Mouse (Mus musculus) hindbrain, postnatal 0 days (tissue): ENCODE measurements around the gene Slc25a5. TPM values are rescaled to one million over a fixed set of nuclear protein-coding genes. Genes with fewer than 3 reads are reported as not detected.

ENCODE experiments used
- ATAC-seq: fragments of 200-750 bp; cut with Nextera tagmentation; 2 replicates; pipeline ENCODE4 v1.8.0; 2017; ENCODE audit warnings: mild to moderate bottlenecking, moderate TSS enrichment, moderate library complexity
- DNase-seq: peaks from one replicate; pipeline ENCODE4 v3.0.0-alpha.2; 2015; ENCODE audit warnings: low spot score
- H3K27ac ChIP-seq: fragments of 300-500 bp; sonication (generic); 2 replicates; pipeline ENCODE4 v1.5.1; 2014; ENCODE audit warnings: mild to moderate bottlenecking
- H3K27me3 ChIP-seq: fragments of 300-500 bp; sonication (generic); 2 replicates; pipeline ENCODE4 v1.6.1; 2014; ENCODE audit warnings: low read length, mixed read lengths; ENCODE audit not compliant: insufficient read depth
- H3K36me3 ChIP-seq: fragments of 300-500 bp; sonication (generic); 2 replicates; pipeline ENCODE4 v1.6.1; 2014; ENCODE audit warnings: low read length, mixed read lengths; ENCODE audit not compliant: insufficient read depth
- H3K4me1 ChIP-seq: fragments of 300-500 bp; sonication (generic); 2 replicates; pipeline ENCODE4 v1.6.1; 2014; ENCODE audit warnings: antibody characterized with exemption, low read length, mixed read lengths; ENCODE audit not compliant: insufficient read depth
- H3K4me2 ChIP-seq: fragments of 300-500 bp; sonication (generic); 2 replicates; pipeline ENCODE4 v1.6.1; 2014; ENCODE audit warnings: low read depth, mild to moderate bottlenecking, low read length, moderate library complexity, mixed read lengths
- H3K4me3 ChIP-seq: fragments of 300-500 bp; sonication (generic); 2 replicates; pipeline ENCODE4 v1.5.1; 2014; ENCODE audit warnings: low read length
- H3K9ac ChIP-seq: fragments of 300-500 bp; sonication (generic); replicated peaks from 2 replicates; pipeline ENCODE4 v1.6.1; 2014; ENCODE audit warnings: mild to moderate bottlenecking, low read length, moderate library complexity, mixed read lengths
- H3K9me3 ChIP-seq: fragments of 300-500 bp; sonication (generic); 2 replicates; pipeline ENCODE4 v1.6.1; 2016; ENCODE audit warnings: low read length, mixed read lengths
- CTCF ChIP-seq: IDR thresholded peaks from 2 replicates; pipeline ENCODE4 v1.5.1; 2016; ENCODE audit warnings: antibody characterized with exemption, control low read depth, low read depth
- WGBS: fragments of 180-500 bp; shearing (Covaris S2); extraction: QIAGEN DNeasy Blood & Tissue Kit; methylation state at CpG from one replicate; pipeline ENCODE4 v1.1.7; 2014; 5-methylcytosine and 5-hydroxymethylcytosine counted together
- polyA plus RNA-seq: library from polyadenylated mRNA; unstranded; fragments of >200 nt; fragmentation: Nextera tagmentation; extraction: Ambion mirVana; gene quantifications from 2 replicates; pipeline ENCODE4 v1.2.1, GENCODE M21; 2015
- total RNA-seq: library from RNA; depleted of rRNA; stranded (reverse); fragments of >200 nt; gene quantifications from 2 replicates; pipeline ENCODE4 v1.2.3, GENCODE M21; 2014

Slc25a5 gene
- total and polyA plus RNA-seq, 2 experiments from 2014 or later, result 546 to 693 TPM

- Histone ChIP-seq H3K9ac (no peak overlapping the region), H3K9me3 (no peaks in the 10 kb centered on the region), H3K36me3 (no peaks in the 10 kb centered on the region), H3K4me1 (no peaks in the 10 kb centered on the region), H3K27me3 (no peaks in the 10 kb centered on the region), H3K4me3 (no peak overlapping the region), H3K27ac (no peak overlapping the region), H3K4me2 (no peak overlapping the region)
- ATAC-seq (no peak), DNase-seq (peak; percentile 61)
- peak; percentile 73 for TF ChIP-seq CTCF
- 43% methylated on average over 5 of the region's 5 CpGs for WGBS
These were observed 15.9 kb downstream of the Slc25a5 start for GRCm38 (mm10) chrX:36811377-36811776.

- Histone ChIP-seq H3K27me3 (no peaks in the 10 kb centered on the region), H3K4me2 (no peak overlapping the region), H3K27ac (no peak overlapping the region), H3K4me1 (no peaks in the 10 kb centered on the region), H3K36me3 (no peaks in the 10 kb centered on the region), H3K4me3 (no peak overlapping the region), H3K9ac (no peak overlapping the region), H3K9me3 (no peaks in the 10 kb centered on the region)
- 64% methylated on average over 8 of the region's 8 CpGs for WGBS
- no peak for DNase-seq
- no peak for TF ChIP-seq CTCF
- no peak for ATAC-seq
These were observed 18.8 kb downstream of the Slc25a5 start for GRCm38 (mm10) chrX:36814161-36814836.

- H3K36me3 ChIP-seq, result no peaks in the 10 kb centered on the region
- ATAC-seq, result no peak
- no peak for DNase-seq
- H3K9me3 ChIP-seq, result no peaks in the 10 kb centered on the region
- TF ChIP-seq CTCF, result no peak
- H3K9ac ChIP-seq, result no peak overlapping the region
- H3K4me3 ChIP-seq, result no peak overlapping the region
- H3K27me3 ChIP-seq, result no peaks in the 10 kb centered on the region
- H3K4me1 ChIP-seq, result no peaks in the 10 kb centered on the region
- H3K27ac ChIP-seq, result no peak overlapping the region
- H3K4me2 ChIP-seq, result no peak overlapping the region
- WGBS, result 82% methylated on average over 4 of the region's 4 CpGs
These were observed 19.6 kb downstream of the Slc25a5 start for GRCm38 (mm10) chrX:36815022-36815421.

- WGBS, result 72% methylated on average over 3 of the region's 4 CpGs
- ATAC-seq, result no peak
- Histone ChIP-seq H3K9ac (no peak overlapping the region), H3K27me3 (no peaks in the 10 kb centered on the region), H3K36me3 (no peaks in the 10 kb centered on the region), H3K4me3 (no peak overlapping the region), H3K4me2 (no peak overlapping the region), H3K27ac (no peak overlapping the region), H3K9me3 (no peaks in the 10 kb centered on the region), H3K4me1 (no peaks in the 10 kb centered on the region)
- TF ChIP-seq CTCF, result no peak
- DNase-seq, result no peak
These were observed 20.0 kb downstream of the Slc25a5 start for GRCm38 (mm10) chrX:36815439-36815838.

GRCm38 (mm10) chrX:36816368-36816899, 21.0 kb downstream of the Slc25a5 start:
- Histone ChIP-seq H3K4me1 (no peaks in the 10 kb centered on the region), H3K9me3 (no peaks in the 10 kb centered on the region), H3K4me2 (peak overlapping the region; percentile 43), H3K4me3 (no peak overlapping the region), H3K27ac (0 out of 2 replicates have a peak overlapping the region, but pooled peaks have one; percentile 51), H3K9ac (no peak overlapping the region), H3K36me3 (no peaks in the 10 kb centered on the region), H3K27me3 (no peaks in the 10 kb centered on the region)
- TF ChIP-seq CTCF, result no peak
- 46% methylated on average over 8 of the region's 8 CpGs for WGBS
- no peak for DNase-seq
- peak; percentile 43; the same call in 1 of the 2 replicates for ATAC-seq

GRCm38 (mm10) chrX:36816953-36817441, 21.5 kb downstream of the Slc25a5 start:
- peak; percentile 50 for DNase-seq
- Histone ChIP-seq H3K27me3 (no peaks in the 10 kb centered on the region), H3K4me1 (no peaks in the 10 kb centered on the region), H3K9me3 (no peaks in the 10 kb centered on the region), H3K4me2 (peak overlapping the region; percentile 43), H3K9ac (0 out of 2 replicates have a peak overlapping the region, but pooled peaks have one; percentile 30), H3K27ac (peak overlapping the region; percentile 51; the same call in 1 of the 2 replicates), H3K36me3 (no peaks in the 10 kb centered on the region), H3K4me3 (0 out of 2 replicates have a peak overlapping the region, but pooled peaks have one; percentile 10)
- 21% methylated on average over 10 of the region's 10 CpGs for WGBS
- TF ChIP-seq CTCF, result no peak
- peak; percentile 74 for ATAC-seq

- ATAC-seq (no peak), DNase-seq (no peak)
- WGBS, result 67% methylated on average over 4 of the region's 4 CpGs
- Histone ChIP-seq H3K4me1 (no peaks in the 10 kb centered on the region), H3K9me3 (no peaks in the 10 kb centered on the region), H3K27me3 (no peaks in the 10 kb centered on the region), H3K36me3 (no peaks in the 10 kb centered on the region), H3K9ac (no peak overlapping the region), H3K27ac (no peak overlapping the region), H3K4me3 (no peak overlapping the region), H3K4me2 (no peak overlapping the region)
- TF ChIP-seq CTCF, result no peak
These were observed 24.1 kb downstream of the Slc25a5 start for GRCm38 (mm10) chrX:36819575-36819974.
